Mouse (Mus musculus): ENCODE measurements around the gene Hspa8. TPM values are rescaled to one million over a fixed set of nuclear protein-coding genes. Genes with fewer than 3 reads are reported as not detected.

Hspa8 gene
- polyA plus RNA-seq (2017; shearing (Covaris generic)): 3,497 TPM

DNA sequence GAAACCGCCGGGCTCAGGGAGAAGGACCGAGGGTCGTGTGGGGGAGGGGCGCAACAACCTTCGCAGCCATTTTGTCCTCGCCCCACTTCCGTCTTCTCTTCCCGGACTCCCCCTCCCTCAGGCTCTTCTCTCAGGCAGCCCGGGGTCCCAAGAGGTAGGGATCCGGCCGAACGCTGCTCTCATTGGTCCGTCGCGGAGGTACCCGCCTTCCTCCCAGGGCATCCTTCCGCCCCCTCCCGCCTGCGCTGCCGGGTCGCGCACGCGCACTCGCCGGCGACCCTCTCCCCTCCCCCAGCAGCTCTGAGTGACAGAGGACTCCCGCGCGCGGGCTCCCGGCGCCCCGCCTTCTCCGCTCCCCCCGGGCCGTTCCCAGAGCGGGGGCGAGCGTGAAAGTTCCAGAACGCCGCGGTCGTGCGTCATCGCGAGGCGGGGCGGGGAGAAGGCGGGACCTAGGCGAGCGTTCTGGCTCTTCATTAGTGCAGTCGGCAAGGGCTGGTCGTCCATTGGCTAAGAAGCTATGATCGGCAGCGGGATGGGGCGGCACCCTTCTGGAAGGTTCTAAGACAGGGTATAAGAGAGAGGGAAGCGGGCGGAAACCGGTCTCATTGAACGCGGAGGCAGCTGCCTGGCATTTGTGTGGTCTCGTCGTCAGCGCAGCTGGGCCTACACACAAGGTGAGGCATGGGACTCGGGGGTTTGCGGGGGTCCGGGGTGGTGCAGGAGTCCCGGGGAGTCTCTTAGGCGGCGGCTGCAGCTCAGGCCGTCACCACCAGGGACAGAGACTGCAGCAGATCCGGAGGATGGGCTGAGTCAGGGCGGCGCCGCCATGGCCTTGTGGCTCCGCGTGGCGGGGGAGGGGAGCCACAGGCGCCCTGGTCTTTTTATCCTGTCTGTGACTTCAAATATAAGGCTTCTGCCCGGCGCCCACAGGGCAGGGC lies at the start of gene Hspa8:
Gene Hspa8, plus strand, starts transcription at position 310 of the 938 bp plus-strand sequence.

Other genes with a start within 250 kb of the Hspa8 start
- not detected for gene Gm21915, start 130.4 kb upstream of the Hspa8 start, polyA plus RNA-seq (2017; shearing (Covaris generic))
- gene Clmp, start 115.0 kb upstream of the Hspa8 start, polyA plus RNA-seq (2017; shearing (Covaris generic)): not detected
- gene Bsx, start 73.1 kb downstream of the Hspa8 start, polyA plus RNA-seq (2017; shearing (Covaris generic)): not detected
- not detected for gene Jhy, start 163.1 kb downstream of the Hspa8 start, polyA plus RNA-seq (2017; shearing (Covaris generic))
- 2.2 TPM for gene Crtam, start 203.6 kb downstream of the Hspa8 start, polyA plus RNA-seq (2017; shearing (Covaris generic))

Data from activated CD4-positive, CD25-positive, alpha-beta regulatory T cell, adult 9 weeks (primary cell).